Mouse (Mus musculus) thymus, postnatal 36 days (tissue): Measurements from ENCODE around the gene Nsl1.

Source experiments
- DNase-seq, 2 experiments: peaks; one replicate each; pipeline ENCODE4 v3.0.0; 2022; ENCODE audit warnings: mixed read lengths in 2 of 2

Nsl1 gene

GRCm38 (mm10) chr1:191096871-191097681, 34.3 kb downstream of the Nsl1 start:
- DNase-seq, result no peak

GRCm38 (mm10) chr1:191097802-191098747, 35.3 kb downstream of the Nsl1 start, which contains the start of gene Batf3:
Gene Batf3, plus strand, starts transcription at chr1:191097847.
- DNase-seq, result peak; percentile 23 to 44

GRCm38 (mm10) chr1:191099114-191099513, 36.3 kb downstream of the Nsl1 start:
- DNase-seq, result no peak

GRCm38 (mm10) chr1:191099772-191100291, 37.0 kb downstream of the Nsl1 start:
- DNase-seq, result no peak

GRCm38 (mm10) chr1:191102730-191103370, 40.0 kb downstream of the Nsl1 start:
- no peak for DNase-seq

GRCm38 (mm10) chr1:191105246-191105645, 42.4 kb downstream of the Nsl1 start:
- DNase-seq, result no peak

GRCm38 (mm10) chr1:191107306-191107705, 44.5 kb downstream of the Nsl1 start:
- DNase-seq, result no peak

GRCm38 (mm10) chr1:191109907-191110306, 47.1 kb downstream of the Nsl1 start:
- no peak for DNase-seq

GRCm38 (mm10) chr1:191111146-191111545, 48.3 kb downstream of the Nsl1 start:
- DNase-seq, result no peak

GRCm38 (mm10) chr1:191114868-191115267, 52.1 kb downstream of the Nsl1 start:
- DNase-seq, result no peak

- no peak for DNase-seq
These were observed 52.9 kb downstream of the Nsl1 start for GRCm38 (mm10) chr1:191115514-191116238.

GRCm38 (mm10) chr1:191122744-191123143, 59.9 kb downstream of the Nsl1 start:
- no peak for DNase-seq

- no peak for DNase-seq
These were observed 60.9 kb downstream of the Nsl1 start for GRCm38 (mm10) chr1:191123696-191124095.

- no peak for DNase-seq
These were observed 61.5 kb downstream of the Nsl1 start for GRCm38 (mm10) chr1:191124288-191124687.

GRCm38 (mm10) chr1:191125811-191126638, 63.2 kb downstream of the Nsl1 start:
- DNase-seq, result peak; percentile 67 to 71

GRCm38 (mm10) chr1:191131692-191132091, 68.9 kb downstream of the Nsl1 start:
- DNase-seq, result no peak

- DNase-seq, result no peak
These were observed 69.4 kb downstream of the Nsl1 start for GRCm38 (mm10) chr1:191132240-191132639.

- no peak for DNase-seq
These were observed 70.1 kb downstream of the Nsl1 start for GRCm38 (mm10) chr1:191132934-191133333.

- DNase-seq, result no peak
These were observed 72.6 kb downstream of the Nsl1 start for GRCm38 (mm10) chr1:191135406-191135805.
